Mouse (Mus musculus) limb, embryonic 14.5 days (tissue): ENCODE data around the gene Zfp536. TPM values are rescaled to one million over a fixed set of nuclear protein-coding genes. Genes with fewer than 3 reads are reported as not detected.

Source experiments
- ATAC-seq: fragments of 200-750 bp; cut with Nextera tagmentation; 2 replicates; pipeline ENCODE4 v1.8.0; 2017; ENCODE audit warnings: low read depth, moderate number of reproducible peaks, moderate TSS enrichment; ENCODE audit not compliant: low FRiP score
- DNase-seq: peaks from one replicate; pipeline ENCODE4 v3.0.0-alpha.2; 2015; ENCODE audit warnings: low spot score
- H3K27ac ChIP-seq: fragments of 300-500 bp; sonication (generic); replicated peaks from 2 replicates; pipeline ENCODE4 v1.5.1; 2014; ENCODE audit warnings: low read depth, mild to moderate bottlenecking, low read length, moderate library complexity, mixed read lengths
- H3K27me3 ChIP-seq: fragments of 300-500 bp; sonication (generic); 2 replicates; pipeline ENCODE4 v1.6.1; 2014; ENCODE audit warnings: low read length, mixed read lengths; ENCODE audit not compliant: control insufficient read depth, insufficient read depth
- H3K36me3 ChIP-seq: fragments of 300-500 bp; sonication (generic); 2 replicates; pipeline ENCODE4 v1.6.1; 2014; ENCODE audit warnings: mild to moderate bottlenecking, low read length, moderate library complexity, mixed read lengths; ENCODE audit not compliant: control insufficient read depth, insufficient read depth
- H3K4me1 ChIP-seq: fragments of 300-500 bp; sonication (generic); 2 replicates; pipeline ENCODE4 v1.6.1; 2014; ENCODE audit warnings: antibody characterized with exemption, low read length, mixed read lengths; ENCODE audit not compliant: control insufficient read depth, insufficient read depth
- H3K4me2 ChIP-seq: fragments of 300-500 bp; sonication (generic); replicated peaks from 2 replicates; pipeline ENCODE4 v1.6.1; 2014; ENCODE audit warnings: low read depth, mild to moderate bottlenecking, low read length, moderate library complexity; ENCODE audit not compliant: severe bottlenecking
- H3K4me3 ChIP-seq: fragments of 300-500 bp; sonication (generic); replicated peaks from 2 replicates; pipeline ENCODE4 v1.5.1; 2014; ENCODE audit warnings: low read length
- H3K9ac ChIP-seq: fragments of 300-500 bp; sonication (generic); 2 replicates; pipeline ENCODE4 v1.6.1; 2014; ENCODE audit warnings: mild to moderate bottlenecking, low read depth, low read length, moderate library complexity; ENCODE audit not compliant: severe bottlenecking
- H3K9me3 ChIP-seq: fragments of 300-500 bp; sonication (generic); 2 replicates; pipeline ENCODE4 v1.6.1; 2016; ENCODE audit warnings: low read length; ENCODE audit not compliant: control insufficient read depth
- POLR2A ChIP-seq: fragments of 200-500 bp; IDR thresholded peaks from 2 replicates; pipeline ENCODE4 v1.8.0; 2012; ENCODE audit warnings: inconsistent platforms, mild to moderate bottlenecking, moderate library complexity, borderline replicate concordance; ENCODE audit not compliant: insufficient read depth, insufficient read length; ENCODE audit errors: extremely low read depth
- WGBS: fragments of 180-500 bp; shearing (Covaris S2); extraction: QIAGEN DNeasy Blood & Tissue Kit; methylation state at CpG from one replicate; pipeline ENCODE4 v1.1.7; 2014; 5-methylcytosine and 5-hydroxymethylcytosine counted together
- polyA plus RNA-seq, 2 experiments: library from polyadenylated mRNA; depleted of rRNA in 1 of 2; stranded (reverse) in 1 of 2; unstranded in 1 of 2; fragments of >200 nt; fragmentation: Nextera tagmentation in 1 of 2; extraction: Ambion mirVana in 1 of 2; gene quantifications; 2 replicates each; pipeline versions ENCODE4 v1.2.1 to v1.2.3; 2012 to 2014

The Zfp536 gene
- polyA plus RNA-seq, 2 experiments, result 3.8 to 6.5 TPM

- Histone ChIP-seq H3K4me1 (no peaks in the 10 kb centered on the region), H3K9ac (no peak overlapping the region), H3K9me3 (no peaks in the 10 kb centered on the region), H3K27ac (no peak overlapping the region), H3K4me2 (no peak overlapping the region), H3K36me3 (no peaks in the 10 kb centered on the region), H3K27me3 (no peaks in the 10 kb centered on the region), H3K4me3 (no peak overlapping the region)
- WGBS, result 85% methylated on average over 11 of the region's 11 CpGs
- ATAC-seq (no peak), DNase-seq (no peak)
- no peak for TF ChIP-seq POLR2A
These were observed 124.8 kb downstream of the Zfp536 start for GRCm38 (mm10) chr7:37648671-37649070.

DNA sequence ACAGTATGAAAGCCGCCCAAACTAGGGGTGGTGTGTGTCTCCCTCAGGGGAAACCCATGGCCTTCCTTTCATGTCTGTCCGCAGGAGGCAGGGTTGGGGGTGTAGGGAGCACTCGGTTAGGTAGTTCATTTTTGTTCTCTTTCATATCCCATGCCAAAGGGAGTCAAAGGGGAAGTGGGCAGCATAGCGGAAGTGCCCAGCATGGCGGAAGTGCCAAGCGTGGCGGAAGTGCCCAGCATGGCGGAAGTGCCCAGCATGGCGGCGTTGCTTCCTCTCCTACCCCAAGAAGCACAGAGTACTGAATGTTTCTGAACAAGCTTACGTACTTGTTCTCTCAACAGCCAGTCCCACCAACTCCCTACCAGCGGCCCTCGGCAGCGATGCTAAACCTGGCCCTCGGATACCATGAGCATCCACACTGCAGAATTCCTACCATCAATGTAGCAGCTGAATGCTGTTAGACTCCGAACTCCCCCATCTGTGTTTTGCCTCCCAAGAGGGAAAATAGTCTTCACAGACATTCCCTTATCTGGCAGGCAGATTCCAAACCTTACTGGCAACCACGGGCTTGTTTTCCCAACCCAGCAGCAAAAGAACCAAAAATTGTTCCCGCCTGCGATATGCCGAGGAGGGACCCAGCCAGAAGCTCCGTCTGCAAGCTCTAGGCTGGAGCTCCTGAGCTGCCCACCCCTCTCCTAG, 125.4 kb downstream of the Zfp536 start:
- Histone ChIP-seq H3K4me2 (no peak overlapping the region), H3K4me1 (no peaks in the 10 kb centered on the region), H3K36me3 (no peaks in the 10 kb centered on the region), H3K4me3 (no peak overlapping the region), H3K9me3 (no peaks in the 10 kb centered on the region), H3K9ac (no peak overlapping the region), H3K27me3 (no peaks in the 10 kb centered on the region), H3K27ac (no peak overlapping the region)
- ATAC-seq (no peak), DNase-seq (no peak)
- 91% methylated on average over 21 of the region's 21 CpGs for WGBS
- TF ChIP-seq POLR2A, result no peak

DNA sequence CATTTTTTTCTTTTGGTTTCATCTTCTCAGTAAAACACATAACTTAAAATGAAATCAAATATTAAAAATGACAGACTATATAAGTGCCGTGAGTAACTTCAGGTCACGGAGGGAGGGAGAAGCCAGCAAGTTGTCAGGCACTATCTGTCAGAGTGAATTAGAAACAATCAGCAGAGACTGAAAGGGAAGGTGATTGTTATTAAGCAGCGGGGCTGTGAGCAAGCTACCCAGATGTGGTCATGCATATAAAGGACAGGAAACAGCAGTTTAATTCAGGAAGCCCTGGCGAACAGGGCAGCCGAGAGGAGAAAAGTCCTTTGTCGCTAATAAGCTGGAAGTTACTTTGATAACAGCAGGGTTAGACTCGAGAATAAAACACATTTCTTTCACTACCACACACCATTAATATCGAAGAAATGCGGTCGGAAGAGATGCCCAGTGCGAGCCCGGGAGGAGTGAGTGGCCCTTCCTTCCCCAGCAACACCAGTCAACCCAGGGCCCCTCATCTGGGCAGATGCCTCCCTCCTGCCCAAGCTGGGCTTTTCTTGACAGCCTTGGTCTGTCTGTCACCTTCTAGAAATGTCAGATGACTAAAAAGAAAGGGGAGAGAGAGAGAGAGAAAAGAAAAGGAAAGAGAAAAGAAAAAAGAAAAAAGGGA, 133.6 kb downstream of the Zfp536 start:
- no peak for TF ChIP-seq POLR2A
- no peak for DNase-seq
- no peaks in the 10 kb centered on the region for H3K9me3 ChIP-seq
- H3K4me1 ChIP-seq, result 0 out of 2 replicates have a peak, but pooled peaks cover 6% of the 10 kb centered on the region
- no peak overlapping the region for H3K4me3 ChIP-seq
- H3K27me3 ChIP-seq, result no peaks in the 10 kb centered on the region
- no peak overlapping the region for H3K4me2 ChIP-seq
- H3K9ac ChIP-seq, result no peak overlapping the region
- no peaks in the 10 kb centered on the region for H3K36me3 ChIP-seq
- no peak for ATAC-seq
- no peak overlapping the region for H3K27ac ChIP-seq
- 18% methylated on average over 12 of the region's 12 CpGs for WGBS

DNA sequence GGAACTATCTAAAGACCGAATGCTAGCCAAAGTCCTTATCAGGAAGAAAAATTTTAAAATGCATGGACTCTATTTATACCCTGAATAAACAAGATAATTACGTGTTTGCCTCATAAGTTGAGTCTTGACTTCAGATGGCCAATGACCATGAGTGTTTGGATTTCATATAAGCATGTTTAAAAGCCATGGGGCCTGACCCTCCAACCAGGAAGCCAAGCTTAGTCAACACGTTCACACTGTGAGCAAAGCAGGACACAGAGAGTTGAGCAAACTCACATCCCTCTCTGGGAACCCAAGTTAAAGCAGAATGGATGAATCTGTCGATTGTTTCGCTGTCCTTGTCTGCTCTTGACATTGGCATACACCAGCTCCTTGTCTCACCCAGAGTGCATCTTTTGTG, 138.6 kb downstream of the Zfp536 start:
- H3K27me3 ChIP-seq, result no peaks in the 10 kb centered on the region
- no peak for TF ChIP-seq POLR2A
- no peak overlapping the region for H3K27ac ChIP-seq
- ATAC-seq (no peak), DNase-seq (no peak)
- no peak overlapping the region for H3K4me2 ChIP-seq
- no peaks in the 10 kb centered on the region for H3K36me3 ChIP-seq
- H3K4me1 ChIP-seq, result 0 out of 2 replicates have a peak, but pooled peaks cover 3% of the 10 kb centered on the region
- 89% methylated on average over 5 of the region's 5 CpGs for WGBS
- H3K9ac ChIP-seq, result no peak overlapping the region
- H3K9me3 ChIP-seq, result no peaks in the 10 kb centered on the region
- H3K4me3 ChIP-seq, result no peak overlapping the region

DNA sequence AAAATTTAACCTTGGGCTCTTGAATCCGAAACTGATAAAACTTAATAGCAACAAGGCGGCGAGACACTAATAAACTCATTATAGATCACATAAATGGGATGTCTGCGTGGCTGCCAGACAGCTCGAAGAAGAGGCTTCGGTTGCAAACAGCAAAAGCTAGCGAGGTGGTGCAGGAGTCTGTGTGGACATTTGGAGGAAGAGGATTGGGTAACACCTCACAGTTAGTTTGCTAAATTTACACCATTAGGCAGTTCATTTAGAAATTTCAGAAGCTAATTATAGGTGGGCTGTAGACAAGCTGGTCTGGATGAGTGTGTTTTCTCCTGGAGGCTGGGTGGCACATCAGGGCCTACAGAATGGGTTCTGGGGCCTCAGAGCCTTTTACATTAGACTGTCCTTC, 143.0 kb downstream of the Zfp536 start:
- H3K27ac ChIP-seq, result no peak overlapping the region
- H3K36me3 ChIP-seq, result no peaks in the 10 kb centered on the region
- H3K9me3 ChIP-seq, result no peaks in the 10 kb centered on the region
- no peak for ATAC-seq
- TF ChIP-seq POLR2A, result no peak
- H3K4me1 ChIP-seq, result no peaks in the 10 kb centered on the region
- DNase-seq, result no peak
- WGBS, result 61% methylated on average over 7 of the region's 7 CpGs
- no peak overlapping the region for H3K4me3 ChIP-seq
- no peak overlapping the region for H3K4me2 ChIP-seq
- H3K27me3 ChIP-seq, result no peaks in the 10 kb centered on the region
- no peak overlapping the region for H3K9ac ChIP-seq
